13 mouse cellular contexts compared by ENCODE assay signal in the genomic region with DNA sequence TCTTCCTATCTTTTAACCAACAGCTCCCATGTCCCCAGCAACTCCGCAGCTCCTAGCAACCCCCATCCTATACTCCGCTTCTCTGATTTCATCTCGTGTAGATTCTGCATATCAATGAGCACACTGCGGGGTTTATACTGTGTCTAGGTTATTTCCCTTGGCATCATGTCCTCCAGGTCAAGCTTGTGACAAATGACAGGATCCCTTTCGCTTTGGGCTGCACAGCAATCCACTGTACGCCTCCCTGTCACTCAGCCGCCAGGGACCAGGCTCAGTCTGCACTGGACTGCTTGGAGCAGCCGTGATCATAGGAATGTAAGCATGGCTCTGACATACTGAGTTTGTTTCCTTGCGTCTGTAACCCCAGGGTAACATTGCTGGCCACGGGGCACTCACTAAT.
"Had no signal": no experiment of that assay in that cellular context is flagged by ENCODE, and none has a peak within 500 bp of the region (broad histone marks: within the 10 kb centered on the region; RNA-seq: fewer than 3 reads in every experiment).

No protein-coding gene starts in this region.

- DNase-seq: kidney, postnatal 25 days; layer of hippocampus, adult 9-11 months; liver; lung, adult 2 months; thymus, postnatal 4 days had no signal

- H3K4me3 ChIP-seq: limb, embryonic 12.5 days; liver, embryonic 15.5 days; megakaryocyte, embryonic 14.5 days; neural tube, embryonic 12.5 days had no signal

- H3K9me3 ChIP-seq: limb, embryonic 12.5 days; liver, embryonic 15.5 days; megakaryocyte, embryonic 14.5 days; neural tube, embryonic 12.5 days had no signal

- H3K27me3 ChIP-seq: limb, embryonic 12.5 days; neural tube, embryonic 12.5 days had no signal

- ATAC-seq: intestine, embryonic 16.5 days; lung, postnatal 0 days had no signal

- H3K36me3 ChIP-seq: limb, embryonic 12.5 days; liver, embryonic 15.5 days; neural tube, embryonic 12.5 days had no signal

- H3K27ac ChIP-seq: limb, embryonic 12.5 days; liver, embryonic 15.5 days; macrophage; neural tube, embryonic 12.5 days; stomach, postnatal 0 days had no signal

- H3K4me2 ChIP-seq: limb, embryonic 12.5 days; liver, embryonic 15.5 days; neural tube, embryonic 12.5 days had no signal

- H3K9ac ChIP-seq: limb, embryonic 12.5 days; liver, embryonic 15.5 days; neural tube, embryonic 12.5 days had no signal

- H3K4me1 ChIP-seq: liver, embryonic 15.5 days; neural tube, embryonic 12.5 days had no signal
